Mouse (Mus musculus) testis, adult 2 months (tissue): Measurements from ENCODE around the gene 1700017D01Rik.

Source experiments
- CTCF ChIP-seq: fragments of 200-500 bp; IDR thresholded peaks from 2 replicates; pipeline ENCODE4 v1.5.1; 2012; ENCODE audit warnings: low read depth, mild to moderate bottlenecking, inconsistent platforms, low read length, moderate library complexity; ENCODE audit not compliant: control insufficient read depth, insufficient read depth, insufficient replicate concordance
- POLR2A ChIP-seq: fragments of 200-500 bp; IDR thresholded peaks from 2 replicates; pipeline ENCODE4 v1.6.1; 2012; ENCODE audit warnings: low read depth, mild to moderate bottlenecking, inconsistent platforms, low read length, moderate library complexity; ENCODE audit not compliant: control insufficient read depth

- TF ChIP-seq POLR2A = no peak
- TF ChIP-seq CTCF = no peak
Observed at GRCm38 (mm10) chr19:11107746-11108145, 22.9 kb downstream of the 1700017D01Rik start.
